Mouse (Mus musculus) activated CD4-positive, CD25-positive, alpha-beta regulatory T cell, adult 4 months (primary cell): ENCODE data around the gene Brca1. TPM values are rescaled to one million over a fixed set of nuclear protein-coding genes. Genes with fewer than 3 reads are reported as not detected.
"Not testable (repeated sequence)": the region's sequence is repeated elsewhere in the genome, so short reads cannot be mapped to it uniquely, and the experiment has no call there.

Experiments used
- ATAC-seq: one replicate; pipeline ENCODE4 v1.8.0; 2017
- polyA plus RNA-seq, 2 experiments: library from polyadenylated mRNA; unstranded; fragments of 100-300 nt; shearing (Covaris generic); gene quantifications; one replicate each; pipeline ENCODE4 v1.2.1; 2017

Gene Brca1
- polyA plus RNA-seq, 2 experiments from 2014 or later = 5.4 to 5.8 TPM

DNA sequence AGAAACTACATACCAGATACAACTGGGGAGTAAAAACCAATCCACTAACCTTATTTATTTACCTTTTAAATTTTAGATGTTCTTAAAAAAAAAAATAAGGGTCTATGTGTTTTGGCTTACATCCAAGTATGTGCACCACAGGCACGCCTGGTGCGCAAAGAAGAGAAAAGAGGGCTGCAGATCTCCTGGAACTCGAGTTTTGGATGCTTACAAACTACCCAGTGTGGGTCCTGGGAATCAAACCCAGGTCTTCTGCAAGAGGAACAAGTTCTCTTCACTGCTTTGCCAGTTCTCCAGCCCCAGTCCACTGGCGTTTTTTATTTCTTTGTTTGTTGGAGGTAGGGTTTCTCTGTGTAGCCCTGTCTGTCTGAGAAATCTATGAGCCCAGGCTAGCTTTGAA, 25.1 kb downstream of the Brca1 start:
- no peak for ATAC-seq

DNA sequence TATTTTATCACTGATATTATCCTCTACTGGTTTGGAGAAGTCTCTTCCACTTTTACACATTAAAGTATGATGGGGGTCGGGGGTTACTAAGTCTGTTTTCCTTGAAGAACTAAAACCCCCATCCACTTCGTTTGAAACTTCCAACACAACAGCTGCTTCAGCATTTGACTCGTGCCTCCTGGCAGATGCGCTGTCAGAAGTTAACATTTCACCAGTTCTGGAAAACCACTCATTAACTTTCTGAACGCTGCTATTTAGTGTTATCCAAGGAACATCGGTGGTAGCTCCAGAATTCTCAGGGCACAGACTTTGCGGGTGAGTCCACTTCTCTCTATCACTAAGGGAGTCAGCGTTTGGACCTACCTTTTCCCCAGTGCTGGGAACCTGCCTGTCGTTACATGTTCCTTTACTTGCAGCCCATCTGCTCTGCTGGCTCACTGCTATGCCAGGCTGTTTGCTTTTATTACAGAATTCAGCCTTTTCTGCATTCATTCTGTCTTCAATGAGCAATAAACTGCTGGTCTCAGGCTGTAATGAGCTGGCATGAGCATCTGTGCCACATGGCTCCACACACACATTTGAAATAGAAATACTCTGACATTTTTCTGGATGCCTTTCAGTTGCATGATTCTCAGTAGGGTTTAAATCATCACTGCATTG, 25.7 kb downstream of the Brca1 start:
- no peak for ATAC-seq

DNA sequence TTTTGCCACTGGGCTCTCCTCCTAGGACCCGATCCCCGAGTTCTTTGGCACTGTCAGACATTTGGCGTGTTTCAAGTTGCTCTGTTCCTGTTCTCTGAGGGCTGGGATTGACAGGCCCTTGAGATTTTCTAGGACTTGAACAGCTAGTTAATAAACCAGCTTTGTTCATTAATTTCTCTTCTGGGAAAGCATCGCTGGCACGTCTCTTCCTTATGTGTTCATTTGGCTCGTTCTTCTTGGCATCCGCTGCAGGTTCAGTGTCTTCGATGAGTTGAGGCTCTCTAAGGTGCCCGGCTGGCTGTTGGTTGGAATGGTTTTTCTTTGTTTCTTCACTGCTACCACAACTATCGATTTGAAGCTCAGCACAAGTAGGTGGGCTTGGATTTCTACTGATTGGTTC, 26.7 kb downstream of the Brca1 start:
- no peak for ATAC-seq

GRCm38 (mm10) chr11:101524446-101524845, 27.3 kb downstream of the Brca1 start:
- no peak for ATAC-seq

DNA sequence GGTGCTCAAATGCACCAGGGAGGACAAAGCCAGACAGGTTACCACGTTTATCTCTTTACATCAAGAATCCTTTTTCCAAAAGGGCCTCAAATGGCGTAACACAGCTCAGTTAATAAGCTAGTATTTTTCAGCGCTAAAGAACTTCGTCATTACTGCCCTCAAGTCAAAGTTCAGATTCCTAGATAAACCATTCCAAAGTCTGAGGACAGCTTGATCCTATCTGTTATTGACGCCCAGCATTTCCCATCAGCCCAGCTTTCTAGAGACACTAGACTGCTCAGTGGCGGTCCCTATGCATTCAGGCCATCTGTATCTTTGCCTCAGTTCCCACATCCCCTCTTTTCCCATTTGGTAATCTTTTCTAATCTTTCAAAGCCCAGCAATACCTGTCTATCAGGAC, 32.4 kb downstream of the Brca1 start:
- ATAC-seq = no peak

GRCm38 (mm10) chr11:101518937-101519336, 32.8 kb downstream of the Brca1 start:
- ATAC-seq = no peak

DNA sequence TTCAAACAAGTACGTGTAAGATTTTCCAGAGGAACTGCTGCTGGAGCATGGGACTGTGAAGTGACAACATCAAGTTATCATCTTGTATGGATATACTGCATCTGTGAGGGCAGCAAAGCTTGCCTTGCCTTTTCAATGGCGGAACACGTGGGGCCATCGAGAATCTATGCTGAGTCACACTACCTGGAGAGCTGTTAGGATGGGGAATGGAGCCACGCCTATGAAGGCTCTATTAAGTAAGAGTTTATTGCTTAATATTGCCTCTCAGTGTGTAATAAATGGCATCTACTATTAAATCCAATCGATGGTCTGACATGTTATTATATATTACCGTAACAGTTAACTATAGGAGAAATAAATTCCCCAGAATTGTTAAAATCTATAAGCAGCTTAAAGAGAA, 44.7 kb downstream of the Brca1 start:
- ATAC-seq = no peak

DNA sequence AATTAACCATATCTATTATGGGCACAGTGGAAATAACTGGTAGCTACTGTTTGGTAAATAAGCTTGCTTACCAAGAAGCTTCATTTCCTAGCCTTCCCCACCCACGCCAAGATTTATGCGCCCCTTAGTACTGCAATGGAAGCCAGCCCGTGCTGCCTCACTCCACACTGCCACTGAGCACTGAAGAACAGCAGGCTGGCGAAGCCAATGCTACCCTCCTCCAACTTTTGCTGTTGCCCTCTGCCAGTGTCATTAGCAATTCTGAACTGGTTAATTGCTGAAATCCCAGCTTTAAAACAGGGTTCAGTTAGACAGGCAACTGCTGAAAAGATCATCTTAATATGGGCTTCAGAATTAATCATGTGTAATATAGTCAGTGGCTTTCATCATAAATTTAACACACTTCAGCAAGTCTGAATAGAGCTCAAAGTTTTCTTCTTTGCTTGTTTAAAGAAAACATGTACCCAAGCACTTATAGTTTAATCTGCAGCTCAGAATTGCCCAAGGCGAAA, 45.4 kb downstream of the Brca1 start:
- no peak for ATAC-seq

DNA sequence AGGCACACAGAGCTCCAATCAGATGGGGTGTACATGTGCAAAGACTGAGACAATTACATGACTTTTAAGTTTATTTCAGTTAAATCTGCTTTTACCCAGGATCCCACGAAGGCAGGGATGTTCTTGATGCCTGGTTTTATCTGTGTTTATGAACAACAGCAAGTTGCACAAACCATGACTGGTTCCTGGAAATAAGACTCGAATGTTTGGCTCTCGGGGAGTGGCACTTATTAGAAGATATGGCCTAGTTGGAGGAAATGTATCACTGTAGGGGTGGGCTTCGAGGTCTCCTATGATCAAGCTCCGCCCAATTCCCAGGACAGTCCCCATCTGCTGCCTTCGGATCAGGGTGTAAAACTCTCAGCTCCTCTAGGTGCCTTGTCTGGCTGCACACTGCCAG, 65.6 kb downstream of the Brca1 start:
- ATAC-seq = no peak

GRCm38 (mm10) chr11:101485509-101486028, 66.2 kb downstream of the Brca1 start:
- no peak for ATAC-seq

- no peak for ATAC-seq
Measured at GRCm38 (mm10) chr11:101484814-101485213, 66.9 kb downstream of the Brca1 start.

DNA sequence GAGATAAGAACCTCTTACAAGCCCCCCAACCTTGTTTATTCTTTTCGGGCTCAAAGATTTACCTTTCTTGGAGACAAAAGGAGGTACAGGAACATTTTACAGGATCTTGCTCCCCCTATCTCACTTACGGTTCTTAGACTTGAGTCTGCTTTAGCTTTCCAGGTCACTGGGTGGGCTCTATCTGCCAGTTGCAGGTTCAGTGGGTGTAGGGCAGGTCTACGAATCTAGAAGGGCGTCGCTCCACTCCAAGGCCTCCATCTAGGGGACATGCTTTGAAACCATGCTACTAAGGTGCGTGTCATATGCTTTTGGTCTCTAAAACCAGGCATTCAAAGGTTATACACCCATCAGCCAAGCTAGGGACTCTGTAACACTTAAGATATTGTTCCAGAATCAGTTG, 67.5 kb downstream of the Brca1 start:
- ATAC-seq = no peak

- no peak for ATAC-seq
Measured at GRCm38 (mm10) chr11:101483804-101484203, 68.0 kb downstream of the Brca1 start.

- no peak for ATAC-seq
Measured at GRCm38 (mm10) chr11:101480912-101481311, 70.8 kb downstream of the Brca1 start.

GRCm38 (mm10) chr11:101479171-101479635, 72.6 kb downstream of the Brca1 start:
- ATAC-seq = no peak

GRCm38 (mm10) chr11:101477552-101478211, 74.1 kb downstream of the Brca1 start:
- ATAC-seq = no peak

DNA sequence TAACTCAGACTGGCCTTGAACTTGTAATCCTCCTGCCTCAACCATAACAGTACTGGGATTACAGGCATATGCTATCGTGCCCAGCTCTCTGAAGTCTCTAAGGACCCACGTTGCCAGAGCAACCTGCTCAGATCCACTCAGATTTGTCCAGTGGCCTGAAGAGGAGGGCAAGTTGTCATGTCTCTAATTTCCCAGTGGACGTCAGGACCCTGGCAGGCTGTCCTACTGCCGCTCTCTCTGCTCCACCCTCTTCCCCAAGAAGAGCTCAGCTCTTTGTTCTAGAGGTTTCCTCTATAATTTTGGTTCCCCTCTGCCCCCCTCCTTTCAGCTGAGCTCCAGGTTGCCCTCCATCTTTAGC, 74.6 kb downstream of the Brca1 start:
- no peak for ATAC-seq

- ATAC-seq = not testable (repeated sequence)
Measured at GRCm38 (mm10) chr11:101476361-101476760, 75.4 kb downstream of the Brca1 start.

GRCm38 (mm10) chr11:101474298-101474697, 77.5 kb downstream of the Brca1 start:
- no peak for ATAC-seq

- not testable (repeated sequence) for ATAC-seq
Measured at GRCm38 (mm10) chr11:101473686-101474085, 78.1 kb downstream of the Brca1 start.

DNA sequence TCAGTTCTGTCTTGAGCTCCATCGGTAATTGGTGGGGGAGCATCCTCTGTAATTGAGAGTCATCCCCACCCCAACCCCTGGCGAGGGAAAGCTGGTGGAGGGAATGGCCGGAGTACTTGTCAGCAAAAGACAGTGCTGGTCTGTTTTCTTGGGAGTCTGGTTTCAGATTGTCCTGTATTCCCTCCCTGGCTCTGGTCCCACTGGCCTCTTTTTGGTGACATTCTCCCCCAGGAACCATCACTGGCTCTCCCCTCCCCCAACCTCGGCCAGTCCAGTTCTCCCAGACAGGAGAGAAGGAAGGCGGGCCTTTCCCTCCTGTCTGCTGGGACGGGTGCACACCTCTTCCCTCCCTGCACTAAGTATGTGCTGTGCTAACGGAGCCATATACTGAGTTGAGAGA, 79.4 kb downstream of the Brca1 start:
- no peak for ATAC-seq

- ATAC-seq = no peak
Measured at GRCm38 (mm10) chr11:101471926-101472325, 79.8 kb downstream of the Brca1 start.

GRCm38 (mm10) chr11:101470206-101470605, 81.5 kb downstream of the Brca1 start:
- no peak for ATAC-seq

GRCm38 (mm10) chr11:101469155-101469554, 82.6 kb downstream of the Brca1 start:
- ATAC-seq = no peak
